Mouse (Mus musculus) layer of hippocampus, adult 9-10 months (tissue): ENCODE data around the gene Serpina6.
"Not testable (repeated sequence)": the region's sequence is repeated elsewhere in the genome, so short reads cannot be mapped to it uniquely, and the experiment has no call there.

Experiments
- DNase-seq: peaks from one replicate; pipeline ENCODE4 v3.0.0; 2022; ENCODE audit warnings: low spot score

The Serpina6 gene

GRCm38 (mm10) chr12:103656848-103657626 lies at the start of gene Serpina6:
Gene Serpina6 (minus strand): TSS chr12:103657212.
- no peak for DNase-seq

- DNase-seq: no peak
Observed at GRCm38 (mm10) chr12:103706113-103706512, 49.1 kb upstream of the Serpina6 start.

- no peak for DNase-seq
Observed at GRCm38 (mm10) chr12:103705547-103705946, 48.5 kb upstream of the Serpina6 start.

- no peak for DNase-seq
Observed at GRCm38 (mm10) chr12:103700144-103700750, 43.2 kb upstream of the Serpina6 start.

GRCm38 (mm10) chr12:103695429-103695828 lies 38.4 kb upstream of the Serpina6 start, which contains the start of gene Serpina1f:
Gene Serpina1f (minus strand): TSS chr12:103695529.
- DNase-seq: no peak

- no peak for DNase-seq
Observed at GRCm38 (mm10) chr12:103688221-103688814, 31.3 kb upstream of the Serpina6 start.

- DNase-seq: no peak
Observed at GRCm38 (mm10) chr12:103687021-103687420, 30.0 kb upstream of the Serpina6 start.

GRCm38 (mm10) chr12:103686050-103686449 lies 29.0 kb upstream of the Serpina6 start:
- DNase-seq: peak; percentile 25

GRCm38 (mm10) chr12:103685386-103685785 lies 28.4 kb upstream of the Serpina6 start:
- DNase-seq: no peak

- no peak for DNase-seq
Observed at GRCm38 (mm10) chr12:103683775-103684174, 26.8 kb upstream of the Serpina6 start.

GRCm38 (mm10) chr12:103681739-103682138 lies 24.7 kb upstream of the Serpina6 start:
- no peak for DNase-seq

- DNase-seq: no peak
Observed at GRCm38 (mm10) chr12:103681169-103681568, 24.2 kb upstream of the Serpina6 start.

GRCm38 (mm10) chr12:103679853-103680252 lies 22.8 kb upstream of the Serpina6 start:
- not testable (repeated sequence) for DNase-seq

GRCm38 (mm10) chr12:103676039-103676438 lies 19.0 kb upstream of the Serpina6 start, which contains the start of gene Serpina16:
Gene Serpina16 (minus strand): TSS chr12:103676139.
- no peak for DNase-seq

- no peak for DNase-seq
Observed at GRCm38 (mm10) chr12:103673179-103673578, 16.2 kb upstream of the Serpina6 start.

GRCm38 (mm10) chr12:103671483-103671882 lies 14.5 kb upstream of the Serpina6 start:
- DNase-seq: no peak

GRCm38 (mm10) chr12:103670964-103671363 lies 14.0 kb upstream of the Serpina6 start:
- DNase-seq: no peak

GRCm38 (mm10) chr12:103670344-103670743 lies 13.3 kb upstream of the Serpina6 start:
- DNase-seq: peak; percentile 9

- DNase-seq: no peak
Observed at GRCm38 (mm10) chr12:103665286-103665685, 8.3 kb upstream of the Serpina6 start.

- DNase-seq: not testable (repeated sequence)
Observed at GRCm38 (mm10) chr12:103662053-103662452, 5.0 kb upstream of the Serpina6 start.

- no peak for DNase-seq
Observed at GRCm38 (mm10) chr12:103660076-103660475, 3.1 kb upstream of the Serpina6 start.

- DNase-seq: no peak
Observed at GRCm38 (mm10) chr12:103659171-103659570, 2.2 kb upstream of the Serpina6 start.

- no peak for DNase-seq
Observed at GRCm38 (mm10) chr12:103657991-103658390, 979 bp upstream of the Serpina6 start.
